In genomic region chr5:117377731-117378130, GRCm38 (mm10) we compare ENCODE assay signal across 8 mouse cellular contexts. TPM values are rescaled to one million over a fixed set of nuclear protein-coding genes. Genes with fewer than 3 reads are reported as not detected.
DNase-seq lines count a peak whose midpoint lies in the region; ATAC-seq and TF ChIP-seq lines count a peak whose summit lies in the region.
"Not testable (repeated sequence)": the region's sequence is repeated elsewhere in the genome, so short reads cannot be mapped to it uniquely, and the experiment has no call there.
"Had no signal": no experiment of that assay in that cellular context is flagged by ENCODE, and none has a peak within 500 bp of the region (broad histone marks: within the 10 kb centered on the region; RNA-seq: fewer than 3 reads in every experiment).

No protein-coding gene starts in this region.

- DNase-seq in B cell, adult 2 months = peak; percentile 47 to 50
- DNase-seq in natural killer cell, adult 2 months (ENCODE audit: low spot score in 2 of 2) = peak; percentile 21 to 43
- DNase-seq in spleen, adult 18-20 months = peak; percentile 18 to 47
- peak; percentile 46 for DNase-seq in splenic B cell, adult 2 months (ENCODE audit: low read depth, low spot score)

- H3K4me1 ChIP-seq in bone marrow macrophage, adult 2 months (ENCODE audit: control insufficient read depth, insufficient read depth, low read length) = peaks cover 54% of the 10 kb centered on the region

- not testable (repeated sequence) for H3K27me3 ChIP-seq in splenic B cell, adult 2 months (ENCODE audit: control insufficient read depth, insufficient read depth, low read length, poor library complexity, severe bottlenecking)

- not testable (repeated sequence) for TF ChIP-seq CTCF in bone marrow macrophage, adult 2 months (IDR thresholded peaks at IDR 0.05; ENCODE audit: low read depth, low read length)

- not testable (repeated sequence) for TF ChIP-seq POLR2A in bone marrow macrophage, adult 2 months (IDR thresholded peaks at IDR 0.05; ENCODE audit: borderline replicate concordance, low read depth, low read length)

- H3K27ac ChIP-seq in bone marrow macrophage, adult 2 months (ENCODE audit: insufficient read depth, low read depth, low read length) = peak overlapping the region; percentile 52

- H3K36me3 ChIP-seq in splenic B cell, adult 2 months (ENCODE audit: control insufficient read depth, insufficient read depth, low read length, poor library complexity, severe bottlenecking) = not testable (repeated sequence)

- peak; percentile 54 for ATAC-seq in granulocyte monocyte progenitor cell, adult 5-6 weeks (replicated peaks; ENCODE audit: poor library complexity, severe bottlenecking)
- peak; percentile 64 for ATAC-seq in megakaryocyte, adult 5-6 weeks (ENCODE audit: poor library complexity, severe bottlenecking)

- not testable (repeated sequence) for H3K4me3 ChIP-seq in bone marrow macrophage, adult 2 months (ENCODE audit: insufficient read depth, low read length)

RNA-seq across cellular contexts. Expression of gene Rfc5, which starts 11.1 kb away (rescaled TPM):
- polyA plus RNA-seq in bone marrow macrophage, adult 2 months (2012; ENCODE audit: insufficient read depth, insufficient read length, missing spikeins) = 16.9 and 27.2 TPM in 2 replicates
- total RNA-seq in granulocyte monocyte progenitor cell, adult 5-6 weeks (2014; fragmentation: Nextera tagmentation) = 56.5 and 65.6 TPM in 2 replicates
- total RNA-seq in granulocyte monocyte progenitor cell, adult 5-6 weeks (2017) = 57.2 and 65.2 TPM in 2 replicates
- 29.8 and 50.6 TPM in 2 replicates for total RNA-seq in megakaryocyte, adult 5-6 weeks (2015)
- total RNA-seq in megakaryocyte, adult 5-6 weeks (2017) = 36.5 and 39.0 TPM in 2 replicates

RNA-seq across cellular contexts. Expression of gene Wsb2, which starts 20.6 kb away (rescaled TPM):
- polyA plus RNA-seq in bone marrow macrophage, adult 2 months (2012; ENCODE audit: insufficient read depth, insufficient read length, missing spikeins) = 45.4 and 47.3 TPM in 2 replicates
- 12.4 and 13.1 TPM in 2 replicates for total RNA-seq in granulocyte monocyte progenitor cell, adult 5-6 weeks (2014; fragmentation: Nextera tagmentation)
- 7.4 and 15.2 TPM in 2 replicates for total RNA-seq in granulocyte monocyte progenitor cell, adult 5-6 weeks (2017)
- 15.5 and 21.3 TPM in 2 replicates for total RNA-seq in megakaryocyte, adult 5-6 weeks (2015)
- 28.3 and 36.1 TPM in 2 replicates for total RNA-seq in megakaryocyte, adult 5-6 weeks (2017)

RNA-seq across cellular contexts. Expression of gene Ksr2, which starts 36.1 kb away (rescaled TPM):
- 0.28 and 0.32 TPM in 2 replicates for polyA plus RNA-seq in bone marrow macrophage, adult 2 months (2012; ENCODE audit: insufficient read depth, insufficient read length, missing spikeins)
- 0.49 and 2.0 TPM in 2 replicates for total RNA-seq in granulocyte monocyte progenitor cell, adult 5-6 weeks (2014; fragmentation: Nextera tagmentation)
- total RNA-seq in granulocyte monocyte progenitor cell, adult 5-6 weeks (2017) = 0.09 and 0.21 TPM in 2 replicates
- total RNA-seq in megakaryocyte, adult 5-6 weeks (2015) = 0.13 TPM in 1 of 2 replicates, not detected in the other
- under 0.01 TPM in 1 of 2 replicates, not detected in the other for total RNA-seq in megakaryocyte, adult 5-6 weeks (2017)
- total RNA-seq: MEL had no signal

RNA-seq across cellular contexts. Expression of gene Vsig10, which starts 58.8 kb away (rescaled TPM):
- polyA plus RNA-seq in bone marrow macrophage, adult 2 months (2012; ENCODE audit: insufficient read depth, insufficient read length, missing spikeins) = 1.4 and 2.3 TPM in 2 replicates
- 0.92 and 2.9 TPM in 2 replicates for total RNA-seq in granulocyte monocyte progenitor cell, adult 5-6 weeks (2014; fragmentation: Nextera tagmentation)
- 0.56 and 1.5 TPM in 2 replicates for total RNA-seq in granulocyte monocyte progenitor cell, adult 5-6 weeks (2017)
- total RNA-seq in megakaryocyte, adult 5-6 weeks (2015) = 1.4 and 3.9 TPM in 2 replicates
- total RNA-seq in megakaryocyte, adult 5-6 weeks (2017) = 0.94 and 2.0 TPM in 2 replicates
